Mouse (Mus musculus) right cerebral cortex, postnatal 36 days (tissue): ENCODE measurements around the gene Inpp4a.
A peak's percentile ranks its signal among the peaks of the same experiment; 100 is the strongest.

Experiments
- DNase-seq, 2 experiments: peaks; one replicate each; pipeline ENCODE4 v3.0.0; 2022; ENCODE audit warnings: low spot score in 2 of 2, mixed read lengths in 1 of 2

Gene Inpp4a

GRCm38 (mm10) chr1:37356305-37356704 is 56.6 kb downstream of the Inpp4a start:
- no peak for DNase-seq

GRCm38 (mm10) chr1:37357173-37357572 is 57.5 kb downstream of the Inpp4a start:
- no peak for DNase-seq

GRCm38 (mm10) chr1:37358621-37359020 is 59.0 kb downstream of the Inpp4a start:
- DNase-seq, result no peak

- DNase-seq, result no peak
These were observed 59.9 kb downstream of the Inpp4a start for GRCm38 (mm10) chr1:37359395-37360092.

DNA sequence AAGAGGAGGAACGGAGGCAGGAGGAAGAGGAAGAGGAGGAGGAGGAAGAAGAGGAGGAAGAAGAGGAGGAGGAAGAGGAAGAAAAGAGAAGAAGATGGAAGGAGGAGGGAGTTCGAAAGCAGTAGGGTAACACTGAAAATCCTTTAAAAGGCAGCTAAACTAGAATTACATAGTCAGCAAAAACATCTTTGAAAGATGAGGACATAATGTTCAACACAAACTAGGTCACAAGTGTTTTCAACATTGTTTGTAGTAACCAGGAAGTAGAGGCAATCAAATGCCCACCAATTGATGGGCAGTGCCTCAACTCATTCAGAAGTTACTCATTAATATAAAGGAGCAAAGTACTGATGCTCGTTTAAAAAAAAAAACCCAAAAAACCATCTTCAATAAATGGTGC is 61.1 kb downstream of the Inpp4a start:
- DNase-seq, result no peak

DNA sequence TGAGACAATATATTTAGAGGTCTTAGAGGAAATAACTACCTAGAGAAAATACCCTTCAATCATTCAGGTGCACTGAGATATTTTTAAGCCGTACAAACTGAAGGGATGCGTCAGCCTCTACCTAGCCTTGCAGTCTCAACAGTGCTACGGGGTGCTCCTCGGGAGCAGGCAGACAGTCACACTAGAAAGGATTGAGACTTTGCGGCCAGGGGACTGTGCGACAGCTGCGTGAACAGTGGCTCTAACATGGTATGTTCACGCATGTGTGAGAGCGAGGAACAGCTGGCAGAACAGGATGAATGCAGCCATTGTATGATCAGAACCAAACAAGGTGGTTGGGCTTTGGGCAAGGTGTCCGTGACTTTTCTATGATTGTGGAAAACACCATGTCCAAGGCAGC is 63.1 kb downstream of the Inpp4a start:
- no peak for DNase-seq

GRCm38 (mm10) chr1:37368125-37368524 is 68.5 kb downstream of the Inpp4a start:
- peak; percentile 80 to 82 for DNase-seq

- DNase-seq, result peak in 1 of 2 experiments; percentile 43
These were observed 69.2 kb downstream of the Inpp4a start for GRCm38 (mm10) chr1:37368768-37369385.

GRCm38 (mm10) chr1:37376177-37376576 is 76.5 kb downstream of the Inpp4a start:
- no peak for DNase-seq

DNA sequence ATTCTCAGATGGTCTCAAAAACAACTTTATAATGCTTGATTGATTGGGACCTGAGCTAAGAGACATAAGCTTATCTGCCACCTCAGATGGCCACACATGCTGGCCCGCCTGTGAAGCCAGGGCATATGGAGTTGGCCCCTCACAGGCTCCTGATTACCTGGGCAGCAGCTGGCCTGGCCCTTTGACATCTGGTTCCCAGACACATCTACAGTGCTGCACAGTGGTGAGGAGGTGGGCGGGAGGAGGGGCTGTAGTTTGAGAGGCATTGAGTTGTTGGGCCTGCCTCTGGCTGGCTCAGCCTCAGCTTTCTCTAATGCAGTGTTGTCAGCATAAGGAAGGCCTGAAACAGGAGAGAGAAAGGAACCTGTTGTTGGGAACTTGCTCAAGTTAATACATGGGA is 77.1 kb downstream of the Inpp4a start:
- no peak for DNase-seq

DNA sequence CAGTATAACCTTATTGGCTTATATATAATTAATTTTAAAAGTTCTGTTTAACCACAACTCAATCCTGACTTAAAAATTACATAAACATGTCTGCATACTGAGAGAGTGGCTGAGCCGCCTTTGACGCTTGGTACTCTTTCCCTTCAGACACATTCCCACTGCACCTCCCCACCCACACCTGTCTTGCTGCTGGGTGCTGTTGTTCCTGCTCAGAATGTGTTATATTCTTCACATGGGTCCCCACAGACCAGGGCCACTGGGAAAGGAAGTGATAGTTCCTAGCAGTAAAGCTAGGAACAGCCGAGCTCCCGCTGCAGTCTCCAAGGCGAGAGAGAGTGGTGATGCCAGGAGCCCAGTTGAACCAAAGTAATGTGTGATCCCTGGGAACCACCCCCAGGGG is 78.4 kb downstream of the Inpp4a start:
- DNase-seq, result peak in 1 of 2 experiments; percentile 32

DNA sequence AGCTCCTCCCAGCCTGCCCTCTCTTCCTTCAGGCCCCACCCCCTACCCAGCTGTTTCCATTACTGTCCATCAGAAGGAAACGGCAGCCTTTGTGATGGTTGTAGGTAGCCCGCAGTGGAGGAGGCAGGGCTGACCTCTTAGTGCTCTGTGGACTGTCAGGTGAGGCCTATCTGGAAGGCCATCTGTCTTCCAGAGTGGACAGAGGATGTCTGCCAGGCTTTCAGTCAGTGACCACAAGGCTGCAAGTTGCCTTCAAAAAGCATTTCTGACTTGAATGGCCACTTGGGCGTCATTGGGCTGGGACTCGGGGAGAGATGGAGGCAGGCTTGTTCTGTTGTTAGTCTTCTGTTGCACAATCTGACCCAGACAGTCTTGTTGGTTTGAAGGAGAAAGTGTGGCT is 79.9 kb downstream of the Inpp4a start:
- no peak for DNase-seq

DNA sequence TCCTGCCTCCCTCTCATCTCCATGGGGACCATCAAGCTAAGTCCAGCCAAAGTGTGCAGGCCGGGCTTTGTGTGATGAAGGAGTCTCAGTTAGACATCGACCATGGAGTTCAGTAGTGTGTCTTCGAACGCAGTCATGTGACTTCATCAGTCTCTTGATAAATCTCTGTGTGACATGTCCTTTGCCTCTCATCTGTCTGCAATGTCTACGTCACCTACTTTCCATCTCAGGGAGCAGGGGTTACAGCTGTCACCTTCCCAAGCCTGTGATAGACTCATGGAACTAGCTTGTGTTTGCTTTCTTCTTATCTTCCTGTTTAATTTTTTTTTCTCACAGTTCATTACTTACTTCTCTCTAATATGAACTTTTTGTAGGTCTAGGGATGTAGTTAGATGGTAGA is 81.2 kb downstream of the Inpp4a start:
- no peak for DNase-seq

- no peak for DNase-seq
These were observed 84.6 kb downstream of the Inpp4a start for GRCm38 (mm10) chr1:37384304-37384703.

DNA sequence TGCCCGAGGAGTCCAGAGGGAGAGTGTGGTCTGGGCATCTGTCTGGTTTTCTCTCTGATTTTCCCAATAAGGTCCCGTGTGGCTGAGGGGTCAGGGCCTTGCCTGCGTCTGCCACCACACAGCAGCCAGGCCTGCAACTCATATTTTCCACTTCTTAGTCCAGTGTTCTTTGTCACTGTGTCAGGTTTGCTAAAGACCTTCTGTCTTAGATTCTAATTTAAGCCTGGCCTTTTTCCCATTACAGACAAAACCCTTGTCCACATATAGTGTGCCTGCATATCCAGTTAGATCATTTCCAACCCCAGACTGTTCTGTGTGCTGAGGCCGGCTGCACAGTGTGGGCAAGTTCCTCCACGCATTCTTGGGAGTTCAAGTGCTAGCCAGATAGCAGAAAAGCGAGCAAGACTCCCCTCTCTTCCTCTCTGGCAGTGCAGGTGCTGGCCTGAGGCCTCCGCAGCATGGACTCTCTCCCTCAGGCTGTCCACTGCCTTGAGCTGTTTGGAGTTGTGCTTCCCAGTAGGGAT is 86.8 kb downstream of the Inpp4a start:
- DNase-seq, result no peak

- DNase-seq, result peak; percentile 41 to 49
These were observed 93.5 kb downstream of the Inpp4a start for GRCm38 (mm10) chr1:37393174-37393573.

DNA sequence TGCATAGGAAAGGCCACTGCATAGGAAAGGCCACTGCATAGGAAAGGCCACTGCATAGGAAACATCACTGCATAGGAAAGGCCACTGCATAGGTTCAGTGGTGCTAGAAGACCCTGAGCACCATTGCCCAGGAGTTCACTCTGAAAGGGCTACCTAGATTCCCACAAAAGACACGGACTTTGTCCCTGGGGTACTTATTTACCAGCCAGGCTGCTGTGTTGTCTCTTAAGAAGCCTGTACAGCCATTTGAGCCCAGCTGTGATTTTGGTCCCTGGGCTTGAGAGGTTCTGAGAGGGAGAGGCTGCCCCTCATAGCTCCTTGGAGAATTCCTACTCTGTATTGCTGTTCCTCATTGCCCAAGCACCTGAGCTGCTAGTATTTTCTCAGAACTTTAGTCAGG is 96.8 kb downstream of the Inpp4a start:
- no peak for DNase-seq

- DNase-seq, result no peak
These were observed 99.3 kb downstream of the Inpp4a start for GRCm38 (mm10) chr1:37398961-37399360.

DNA sequence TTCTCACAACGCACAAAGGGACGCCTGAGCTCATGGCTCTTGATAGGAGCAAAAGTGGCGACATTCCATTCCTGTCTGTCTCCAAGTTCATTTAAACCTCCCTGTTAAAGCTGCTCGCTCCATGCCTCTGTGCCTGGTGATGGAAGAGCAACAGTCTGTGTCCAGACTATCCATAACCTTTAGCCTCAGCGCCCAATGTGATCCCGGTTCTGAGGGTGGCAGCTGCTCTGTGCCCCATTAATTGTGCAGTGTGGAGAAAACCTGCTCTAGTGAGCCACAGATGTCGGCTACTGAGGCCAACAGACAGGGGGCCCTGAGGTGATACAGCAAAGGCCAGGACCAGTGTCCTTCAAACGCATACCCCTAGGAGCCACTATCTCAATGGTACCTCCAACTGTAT is 100.1 kb downstream of the Inpp4a start:
- DNase-seq, result no peak

DNA sequence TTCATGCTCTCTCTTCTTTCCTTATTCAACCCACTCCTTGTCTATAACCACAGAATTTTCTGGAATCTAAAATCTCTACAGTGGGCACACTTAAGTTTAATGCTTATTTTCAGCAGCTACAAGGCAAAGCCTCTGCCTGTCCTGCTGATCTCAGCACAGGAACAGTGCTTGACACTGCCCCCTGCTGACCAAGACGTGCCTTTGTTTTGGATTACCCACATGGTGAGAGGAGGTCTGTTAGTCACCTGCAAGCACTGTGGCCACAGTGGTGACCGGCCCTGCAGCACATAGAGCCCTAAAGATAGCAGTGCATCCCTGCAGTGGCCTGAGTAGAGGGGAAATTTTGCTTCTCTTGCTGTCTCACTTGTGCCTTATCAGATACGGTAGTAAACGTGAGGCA is 102.0 kb downstream of the Inpp4a start:
- no peak for DNase-seq

DNA sequence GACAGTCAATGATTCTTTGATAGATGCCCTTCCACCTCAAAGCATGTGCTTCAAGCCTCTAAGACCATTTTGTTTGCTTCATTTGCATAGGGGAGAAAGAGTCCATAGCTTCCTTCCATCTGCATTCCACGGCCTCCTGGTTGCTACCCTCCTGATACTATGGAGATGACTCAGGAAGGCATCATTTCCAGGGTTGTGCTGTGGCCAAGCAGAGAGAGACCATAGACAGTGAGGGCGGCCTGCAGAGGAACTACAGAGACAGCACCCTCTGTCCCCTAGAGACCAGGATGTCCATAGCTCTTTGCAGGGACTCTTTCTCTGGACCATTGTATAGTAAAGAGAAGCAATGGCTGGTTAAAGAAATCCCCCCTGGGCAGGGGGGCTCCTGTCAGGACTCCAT is 105.5 kb downstream of the Inpp4a start:
- no peak for DNase-seq

- DNase-seq, result no peak
These were observed 107.6 kb downstream of the Inpp4a start for GRCm38 (mm10) chr1:37407228-37407627.

- no peak for DNase-seq
These were observed 108.4 kb downstream of the Inpp4a start for GRCm38 (mm10) chr1:37408059-37408458.
